Mouse (Mus musculus): Measurements from ENCODE around the gene Lypd6. TPM values are rescaled to one million over a fixed set of nuclear protein-coding genes. Genes with fewer than 3 reads are reported as not detected.

The Lypd6 gene
- polyA plus RNA-seq, 1 experiment from 2014 or later = 0.28 TPM

DNA sequence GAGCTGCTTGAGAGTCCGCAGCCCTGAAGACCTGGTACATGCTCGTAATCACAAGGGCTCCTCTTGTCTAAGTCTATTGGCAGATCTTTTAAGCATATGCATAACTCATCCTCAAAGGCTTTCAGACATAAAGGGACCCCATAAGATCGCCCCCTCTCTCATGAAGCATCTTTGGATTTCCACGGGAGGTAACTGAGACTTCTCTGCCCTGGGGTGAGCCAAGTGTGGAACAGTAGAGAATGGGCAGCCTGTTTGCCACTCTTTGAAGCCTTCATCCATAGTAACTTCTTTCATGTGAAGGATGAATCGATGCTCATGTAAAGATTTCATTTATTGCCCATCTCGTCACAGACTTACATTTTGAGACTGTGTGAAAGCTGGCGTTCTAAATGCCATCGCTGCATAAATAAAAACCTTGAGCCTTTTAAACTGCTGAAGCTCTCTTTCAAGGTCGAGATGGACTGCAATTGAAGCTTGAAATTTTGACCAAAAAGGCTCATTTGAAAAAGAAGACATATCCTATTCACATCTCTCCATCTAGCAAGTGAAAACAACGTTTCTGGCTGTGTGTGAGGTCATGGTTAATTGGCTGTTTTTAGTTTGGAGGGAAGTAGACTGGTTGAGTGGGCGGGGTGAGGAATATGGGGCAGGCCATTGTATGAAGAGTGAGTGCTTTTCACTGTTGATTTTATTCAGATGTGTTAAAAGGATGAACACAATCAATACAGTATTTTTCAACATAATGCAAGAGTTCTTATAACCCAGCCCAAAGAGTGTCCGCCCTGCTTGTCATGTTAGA, 107.7 kb downstream of the Lypd6 start:
- Histone ChIP-seq H3K4me2 (ENCODE audit: low read depth, low read length) (no peak overlapping the region), H3K4me3 (ENCODE audit: low read depth, low read length) (no peak overlapping the region), H3K9ac (replicated peaks) (no peak overlapping the region), H3K9me3 (ENCODE audit: low read length) (no peaks in the 10 kb centered on the region), H3K27me3 (ENCODE audit: insufficient read depth, low read length) (no peaks in the 10 kb centered on the region), H3K4me1 (ENCODE audit: insufficient read depth) (no peaks in the 10 kb centered on the region), H3K27ac (ENCODE audit: low read depth) (no peak overlapping the region), H3K36me3 (replicated peaks; ENCODE audit: insufficient read depth, low read length) (no peaks in the 10 kb centered on the region)
- ATAC-seq = no peak
- TF ChIP-seq EP300 (IDR thresholded peaks at IDR 0.05; ENCODE audit: low read depth) = no peak
- no peak for TF ChIP-seq CTCF (IDR thresholded peaks at IDR 0.05; ENCODE audit: low read depth)
- no peak for DNase-seq
- 77% methylated on average over 12 of the region's 12 CpGs for WGBS (ENCODE audit: insufficient replicate concordance)

DNA sequence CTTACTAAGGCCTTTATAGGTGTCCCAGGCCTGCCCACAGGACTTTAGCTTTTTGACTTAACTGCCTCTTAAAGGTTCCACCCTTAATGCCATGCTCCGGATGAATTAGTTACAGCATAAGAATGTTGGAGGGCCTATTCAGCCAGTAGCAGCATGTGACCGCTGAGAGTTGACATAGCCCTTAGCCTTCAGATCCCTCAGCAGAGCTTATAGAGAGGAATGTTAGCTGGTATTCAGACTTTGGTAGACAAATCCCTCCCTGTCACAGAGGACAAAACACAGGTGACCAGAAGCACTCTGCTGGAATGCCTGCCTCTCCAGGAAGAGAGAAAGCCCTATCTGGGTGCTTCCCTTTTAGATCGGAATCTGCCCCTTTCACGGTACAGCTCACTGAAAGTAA, 109.5 kb downstream of the Lypd6 start:
- no peak overlapping the region for H3K4me3 ChIP-seq (ENCODE audit: low read depth, low read length)
- no peaks in the 10 kb centered on the region for H3K4me1 ChIP-seq (ENCODE audit: insufficient read depth)
- no peaks in the 10 kb centered on the region for H3K36me3 ChIP-seq (replicated peaks; ENCODE audit: insufficient read depth, low read length)
- H3K9ac ChIP-seq (replicated peaks) = no peak overlapping the region
- 46% methylated on average over 4 of the region's 4 CpGs for WGBS (ENCODE audit: insufficient replicate concordance)
- no peaks in the 10 kb centered on the region for H3K9me3 ChIP-seq (ENCODE audit: low read length)
- no peak overlapping the region for H3K27ac ChIP-seq (ENCODE audit: low read depth)
- ATAC-seq (no peak), DNase-seq (no peak)
- TF ChIP-seq EP300 (IDR thresholded peaks at IDR 0.05; ENCODE audit: low read depth) (no peak), CTCF (IDR thresholded peaks at IDR 0.05; ENCODE audit: low read depth) (no peak)
- no peak overlapping the region for H3K4me2 ChIP-seq (ENCODE audit: low read depth, low read length)
- no peaks in the 10 kb centered on the region for H3K27me3 ChIP-seq (ENCODE audit: insufficient read depth, low read length)

DNA sequence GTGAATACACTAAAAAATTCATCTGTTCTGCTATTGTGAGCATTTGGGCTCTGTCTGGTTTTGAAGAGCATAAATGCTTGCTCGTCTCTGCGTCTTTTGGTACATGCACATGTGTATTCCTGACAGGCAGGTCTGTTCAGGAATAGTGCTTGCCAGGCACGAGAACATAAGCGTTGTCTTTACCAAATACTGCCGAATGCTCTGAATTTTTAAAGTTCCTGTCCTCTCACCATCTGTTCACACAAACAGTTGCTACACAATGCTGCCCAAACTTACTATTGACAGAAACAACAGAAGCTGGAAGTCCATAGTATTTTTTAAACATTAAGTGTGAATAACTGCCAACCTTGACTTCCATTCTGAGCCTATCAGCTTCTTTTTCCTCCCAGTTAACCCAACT, 112.9 kb downstream of the Lypd6 start:
- 73% methylated on average over 5 of the region's 5 CpGs for WGBS (ENCODE audit: insufficient replicate concordance)
- H3K4me2 ChIP-seq (ENCODE audit: low read depth, low read length) = no peak overlapping the region
- no peak for DNase-seq
- no peak overlapping the region for H3K27ac ChIP-seq (ENCODE audit: low read depth)
- H3K9ac ChIP-seq (replicated peaks) = no peak overlapping the region
- no peak overlapping the region for H3K4me3 ChIP-seq (ENCODE audit: low read depth, low read length)
- TF ChIP-seq CTCF (IDR thresholded peaks at IDR 0.05; ENCODE audit: low read depth) (no peak), EP300 (IDR thresholded peaks at IDR 0.05; ENCODE audit: low read depth) (no peak)
- ATAC-seq = no peak
- no peaks in the 10 kb centered on the region for H3K36me3 ChIP-seq (replicated peaks; ENCODE audit: insufficient read depth, low read length)
- H3K4me1 ChIP-seq (ENCODE audit: insufficient read depth) = no peaks in the 10 kb centered on the region
- no peaks in the 10 kb centered on the region for H3K27me3 ChIP-seq (ENCODE audit: insufficient read depth, low read length)
- no peaks in the 10 kb centered on the region for H3K9me3 ChIP-seq (ENCODE audit: low read length)

DNA sequence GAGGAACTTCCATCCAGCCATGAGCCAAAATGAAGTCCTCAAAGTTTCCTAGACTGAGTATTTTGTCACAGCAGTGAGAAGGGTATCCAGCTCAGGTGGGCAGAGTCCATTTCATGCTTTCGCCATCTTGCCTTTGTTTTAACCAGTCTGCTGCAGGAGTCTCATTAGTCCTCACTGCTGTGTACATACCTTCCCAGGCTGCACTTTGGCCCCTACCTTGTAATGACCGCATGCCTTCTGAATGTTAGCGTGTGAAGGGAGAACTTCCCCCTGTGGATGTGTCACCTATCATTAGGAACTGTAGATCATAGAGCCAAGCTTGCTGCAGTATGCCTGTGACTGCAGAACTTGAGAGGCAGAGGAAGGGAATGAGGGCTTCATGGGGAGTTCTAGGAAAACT, 114.2 kb downstream of the Lypd6 start:
- no peak for ATAC-seq
- no peak overlapping the region for H3K27ac ChIP-seq (ENCODE audit: low read depth)
- H3K4me3 ChIP-seq (ENCODE audit: low read depth, low read length) = no peak overlapping the region
- 59% methylated on average over 3 of the region's 3 CpGs for WGBS (ENCODE audit: insufficient replicate concordance)
- no peak overlapping the region for H3K4me2 ChIP-seq (ENCODE audit: low read depth, low read length)
- no peak overlapping the region for H3K9ac ChIP-seq (replicated peaks)
- H3K9me3 ChIP-seq (ENCODE audit: low read length) = no peaks in the 10 kb centered on the region
- no peak for TF ChIP-seq CTCF (IDR thresholded peaks at IDR 0.05; ENCODE audit: low read depth)
- no peaks in the 10 kb centered on the region for H3K36me3 ChIP-seq (replicated peaks; ENCODE audit: insufficient read depth, low read length)
- DNase-seq = no peak
- H3K4me1 ChIP-seq (ENCODE audit: insufficient read depth) = no peaks in the 10 kb centered on the region
- no peaks in the 10 kb centered on the region for H3K27me3 ChIP-seq (ENCODE audit: insufficient read depth, low read length)

DNA sequence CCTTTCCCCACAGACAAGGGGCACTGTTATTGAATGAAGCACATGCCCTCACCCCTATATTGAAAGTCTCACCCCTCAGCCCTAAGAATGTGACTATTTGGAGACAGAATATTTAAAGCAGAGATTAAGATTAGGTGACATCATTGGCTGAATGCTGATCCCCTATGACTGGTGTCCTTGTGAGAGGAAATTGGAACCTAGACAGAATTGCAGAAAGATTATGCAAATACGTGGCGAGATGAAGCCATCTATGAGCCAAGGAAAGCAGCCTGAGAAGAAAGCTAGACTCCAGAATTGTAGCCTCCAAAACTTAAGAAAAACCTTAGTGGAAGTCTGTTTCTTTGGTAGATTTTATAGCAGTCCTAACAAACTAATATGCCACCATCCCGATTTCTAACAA, 115.1 kb downstream of the Lypd6 start:
- H3K4me3 ChIP-seq (ENCODE audit: low read depth, low read length) = no peak overlapping the region
- no peaks in the 10 kb centered on the region for H3K4me1 ChIP-seq (ENCODE audit: insufficient read depth)
- 78% methylated on average over 3 of the region's 3 CpGs for WGBS (ENCODE audit: insufficient replicate concordance)
- no peak overlapping the region for H3K4me2 ChIP-seq (ENCODE audit: low read depth, low read length)
- H3K36me3 ChIP-seq (replicated peaks; ENCODE audit: insufficient read depth, low read length) = no peaks in the 10 kb centered on the region
- no peaks in the 10 kb centered on the region for H3K9me3 ChIP-seq (ENCODE audit: low read length)
- DNase-seq (no peak), ATAC-seq (no peak)
- TF ChIP-seq EP300 (IDR thresholded peaks at IDR 0.05; ENCODE audit: low read depth) (no peak), CTCF (IDR thresholded peaks at IDR 0.05; ENCODE audit: low read depth) (no peak)
- no peaks in the 10 kb centered on the region for H3K27me3 ChIP-seq (ENCODE audit: insufficient read depth, low read length)
- no peak overlapping the region for H3K9ac ChIP-seq (replicated peaks)
- no peak overlapping the region for H3K27ac ChIP-seq (ENCODE audit: low read depth)

DNA sequence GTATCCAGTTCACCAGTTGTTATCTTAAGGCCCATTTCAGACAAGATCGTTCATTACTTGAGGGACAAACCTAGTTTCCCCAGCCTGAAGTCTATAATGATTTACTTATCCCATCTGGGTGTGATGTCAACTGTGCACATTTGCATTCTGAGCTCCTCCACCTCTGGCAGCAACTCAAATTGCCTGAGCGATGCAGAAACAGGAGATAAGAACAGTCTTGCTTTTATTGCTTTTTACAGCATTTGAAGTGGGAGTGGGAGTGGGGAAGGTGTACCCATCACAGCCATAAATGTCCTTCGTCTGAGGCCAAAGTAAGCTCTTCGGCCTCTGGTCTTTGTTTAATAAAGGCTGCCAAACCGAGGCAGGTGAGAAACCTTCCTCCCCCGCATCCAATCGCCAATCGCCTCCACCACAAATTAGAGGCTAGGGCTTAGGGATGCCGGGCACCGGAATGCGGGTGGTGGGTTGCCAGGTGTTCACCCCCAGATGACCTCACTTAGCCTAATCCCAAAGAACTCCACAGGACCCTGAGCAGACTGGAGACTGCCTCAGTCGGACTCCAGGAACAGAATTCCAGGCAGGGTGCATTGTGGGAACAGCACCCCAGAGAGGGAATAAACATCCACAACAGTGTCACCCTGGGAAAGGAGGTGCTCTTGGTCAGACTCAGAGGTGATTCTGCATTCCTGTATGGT, 120.6 kb downstream of the Lypd6 start:
- Histone ChIP-seq H3K4me2 (ENCODE audit: low read depth, low read length) (no peak overlapping the region), H3K9me3 (ENCODE audit: low read length) (no peaks in the 10 kb centered on the region), H3K4me1 (ENCODE audit: insufficient read depth) (no peaks in the 10 kb centered on the region), H3K27ac (ENCODE audit: low read depth) (no peak overlapping the region), H3K36me3 (replicated peaks; ENCODE audit: insufficient read depth, low read length) (no peaks in the 10 kb centered on the region), H3K27me3 (ENCODE audit: insufficient read depth, low read length) (no peaks in the 10 kb centered on the region), H3K9ac (replicated peaks) (no peak overlapping the region), H3K4me3 (ENCODE audit: low read depth, low read length) (no peak overlapping the region)
- no peak for ATAC-seq
- DNase-seq = no peak
- TF ChIP-seq CTCF (IDR thresholded peaks at IDR 0.05; ENCODE audit: low read depth) (no peak), EP300 (IDR thresholded peaks at IDR 0.05; ENCODE audit: low read depth) (no peak)
- WGBS (ENCODE audit: insufficient replicate concordance) = 36% methylated on average over 12 of the region's 12 CpGs

Data from liver, postnatal 0 days (tissue).